Mouse (Mus musculus): Measurements from ENCODE around the gene Pycard. TPM values are rescaled to one million over a fixed set of nuclear protein-coding genes. Genes with fewer than 3 reads are reported as not detected.

The Pycard gene
- polyA plus RNA-seq, 2 experiments from 2014 or later = 429 to 455 TPM

Other genes starting within 250 kb of the Pycard start
- gene Fbxl19, start 249.3 kb downstream of the Pycard start, polyA plus RNA-seq (2017; shearing (Covaris generic)) = under 1 TPM; 0.36 to 0.83 TPM
- 10 to 100 TPM; 11.3 to 12.2 TPM for gene Orai3, start 224.1 kb downstream of the Pycard start, polyA plus RNA-seq (2017; shearing (Covaris generic))
- 1 to 10 TPM; 6.3 to 7.4 TPM for gene Setd1a, start 217.2 kb downstream of the Pycard start, polyA plus RNA-seq (2017; shearing (Covaris generic))
- gene Gm49388, start 208.3 kb downstream of the Pycard start, polyA plus RNA-seq (2017; shearing (Covaris generic)) = not detected
- gene Hsd3b7, start 193.3 kb downstream of the Pycard start, polyA plus RNA-seq (2017; shearing (Covaris generic)) = 1 to 10 TPM; 5.2 to 5.7 TPM
- 10 to 100 TPM; 49.3 to 54.6 TPM for gene Stx4a, start 169.6 kb downstream of the Pycard start, polyA plus RNA-seq (2017; shearing (Covaris generic))
- gene Stx1b, start 169.3 kb downstream of the Pycard start, polyA plus RNA-seq (2017; shearing (Covaris generic)) = under 1 TPM in 1 of 2 experiments, not detected in 1; 0.62 TPM
- 10 to 100 TPM; 20.0 to 28.1 TPM for gene Zfp646, start 117.6 kb downstream of the Pycard start, polyA plus RNA-seq (2017; shearing (Covaris generic))
- gene Zfp668, start 117.0 kb downstream of the Pycard start, polyA plus RNA-seq (2017; shearing (Covaris generic)) = 10 to 100 TPM; 10.4 to 11.0 TPM
- under 1 TPM in 1 of 2 experiments, not detected in 1; 0.22 TPM for gene Prss53, start 102.9 kb downstream of the Pycard start, polyA plus RNA-seq (2017; shearing (Covaris generic))
- gene Gm21974, start 98.4 kb downstream of the Pycard start, polyA plus RNA-seq (2017; shearing (Covaris generic)) = not detected
- 10 to 100 TPM; 20.9 to 31.8 TPM for gene Vkorc1, start 98.2 kb downstream of the Pycard start, polyA plus RNA-seq (2017; shearing (Covaris generic))
- 10 to 100 TPM; 62.4 to 77.7 TPM for gene Bckdk, start 89.8 kb downstream of the Pycard start, polyA plus RNA-seq (2017; shearing (Covaris generic))
- 10 to 100 TPM; 29.9 to 32.1 TPM for gene Kat8, start 81.4 kb downstream of the Pycard start, polyA plus RNA-seq (2017; shearing (Covaris generic))
- not detected for gene Prss8, start 63.8 kb downstream of the Pycard start, polyA plus RNA-seq (2017; shearing (Covaris generic))
- gene Prss36, start 47.1 kb downstream of the Pycard start, polyA plus RNA-seq (2017; shearing (Covaris generic)) = 1 to 10 TPM; 2.1 to 3.6 TPM
- 10 to 100 TPM; 36.5 to 39.3 TPM for gene Fus, start 26.4 kb downstream of the Pycard start, polyA plus RNA-seq (2017; shearing (Covaris generic))
- gene Trim72, start 10.1 kb upstream of the Pycard start, polyA plus RNA-seq (2017; shearing (Covaris generic)) = under 1 TPM in 1 of 2 experiments, not detected in 1; 0.36 TPM
- gene Itgam, start 68.8 kb upstream of the Pycard start, polyA plus RNA-seq (2017; shearing (Covaris generic)) = under 1 TPM; 0.66 to 0.94 TPM
- gene Gm49368, start 68.8 kb upstream of the Pycard start, polyA plus RNA-seq (2017; shearing (Covaris generic)) = under 1 TPM in 1 of 2 experiments, not detected in 1; 0.08 TPM
- gene Itgax, start 135.7 kb upstream of the Pycard start, polyA plus RNA-seq (2017; shearing (Covaris generic)) = not detected
- gene Itgad, start 160.5 kb upstream of the Pycard start, polyA plus RNA-seq (2017; shearing (Covaris generic)) = under 1 TPM in 1 of 2 experiments, not detected in 1; 0.40 TPM
- gene Cox6a2, start 212.5 kb upstream of the Pycard start, polyA plus RNA-seq (2017; shearing (Covaris generic)) = not detected
- 1 to 10 TPM; 3.9 to 5.6 TPM for gene Armc5, start 243.5 kb upstream of the Pycard start, polyA plus RNA-seq (2017; shearing (Covaris generic))
- gene 9130023H24Rik, start 244.2 kb upstream of the Pycard start, polyA plus RNA-seq (2017; shearing (Covaris generic)) = 1 to 10 TPM; 4.0 to 5.8 TPM